Mouse (Mus musculus) cortical plate, adult 2 months (tissue): ENCODE measurements at regions not wholly inside any gene's neighbourhood (a gene's known extent, or its start where the extent isn't known, plus 50 kb on each side); places are given as distances from the start of the nearest gene placed in this dataset.

Experiments
- CTCF ChIP-seq: fragments of 200-500 bp; IDR thresholded peaks from 2 replicates; pipeline ENCODE4 v1.5.1; 2011; ENCODE audit warnings: mild to moderate bottlenecking, control low read depth, low read length; ENCODE audit not compliant: insufficient read depth; ENCODE audit errors: extremely low read depth
- POLR2A ChIP-seq: fragments of 200-500 bp; IDR thresholded peaks from 2 replicates; pipeline ENCODE4 v1.6.1; 2011; ENCODE audit warnings: mild to moderate bottlenecking, low read length, control low read depth; ENCODE audit not compliant: insufficient read depth; ENCODE audit errors: extremely low read depth

- TF ChIP-seq CTCF (peak; percentile 24; the same call in 1 of the 2 replicates), POLR2A (no peak)
These were observed 967.5 kb downstream of the Pla2g4a start for GRCm38 (mm10) chr1:148993586-148993985.
